Mouse (Mus musculus) lung, embryonic 14.5 days (tissue): ENCODE data around the gene Gpr153. TPM values are rescaled to one million over a fixed set of nuclear protein-coding genes. Genes with fewer than 3 reads are reported as not detected.

ENCODE experiments used
- ATAC-seq: fragments of 200-750 bp; cut with Nextera tagmentation; 2 replicates; pipeline ENCODE4 v1.8.0; 2017; ENCODE audit warnings: mild to moderate bottlenecking, moderate TSS enrichment, moderate library complexity; ENCODE audit not compliant: insufficient read depth
- DNase-seq: peaks from one replicate; pipeline ENCODE4 v3.0.0-alpha.2; 2015
- H3K27ac ChIP-seq: fragments of 300-500 bp; sonication (generic); 2 replicates; pipeline ENCODE4 v1.5.1; 2014; ENCODE audit warnings: low read depth, mild to moderate bottlenecking, moderate library complexity
- H3K27me3 ChIP-seq: fragments of 300-500 bp; sonication (generic); 2 replicates; pipeline ENCODE4 v1.6.1; 2014; ENCODE audit warnings: low read length, control low read depth; ENCODE audit not compliant: insufficient read depth
- H3K36me3 ChIP-seq: fragments of 300-500 bp; sonication (generic); 2 replicates; pipeline ENCODE4 v1.6.1; 2014; ENCODE audit warnings: control low read depth; ENCODE audit not compliant: insufficient read depth
- H3K4me1 ChIP-seq: fragments of 300-500 bp; sonication (generic); 2 replicates; pipeline ENCODE4 v1.6.1; 2014; ENCODE audit warnings: antibody characterized with exemption, control low read depth; ENCODE audit not compliant: insufficient read depth
- H3K4me2 ChIP-seq: fragments of 300-500 bp; sonication (generic); 2 replicates; pipeline ENCODE4 v1.6.1; 2014; ENCODE audit warnings: mild to moderate bottlenecking
- H3K4me3 ChIP-seq: fragments of 300-500 bp; sonication (generic); 2 replicates; pipeline ENCODE4 v1.5.1; 2014; ENCODE audit warnings: low read depth, low read length
- H3K9ac ChIP-seq: fragments of 300-500 bp; sonication (generic); 2 replicates; pipeline ENCODE4 v1.6.1; 2014
- H3K9me3 ChIP-seq: fragments of 300-500 bp; sonication (generic); 2 replicates; pipeline ENCODE4 v1.6.1; 2016; ENCODE audit warnings: low read depth, low read length, control low read depth
- CTCF ChIP-seq: IDR thresholded peaks from 2 replicates; pipeline ENCODE4 v1.5.1; 2016; ENCODE audit warnings: antibody characterized with exemption, low read depth
- WGBS: fragments of 180-500 bp; shearing (Covaris S2); extraction: QIAGEN DNeasy Blood & Tissue Kit; methylation state at CpG from one replicate; pipeline ENCODE4 v1.1.7; 2014; 5-methylcytosine and 5-hydroxymethylcytosine counted together
- polyA plus RNA-seq: library from polyadenylated mRNA; unstranded; fragments of >200 nt; fragmentation: Nextera tagmentation; extraction: Ambion mirVana; gene quantifications from 2 replicates; pipeline ENCODE4 v1.2.1, GENCODE M21; 2014

Gpr153 gene
- polyA plus RNA-seq, 1 experiment from 2014 or later, result 20.0 TPM

DNA sequence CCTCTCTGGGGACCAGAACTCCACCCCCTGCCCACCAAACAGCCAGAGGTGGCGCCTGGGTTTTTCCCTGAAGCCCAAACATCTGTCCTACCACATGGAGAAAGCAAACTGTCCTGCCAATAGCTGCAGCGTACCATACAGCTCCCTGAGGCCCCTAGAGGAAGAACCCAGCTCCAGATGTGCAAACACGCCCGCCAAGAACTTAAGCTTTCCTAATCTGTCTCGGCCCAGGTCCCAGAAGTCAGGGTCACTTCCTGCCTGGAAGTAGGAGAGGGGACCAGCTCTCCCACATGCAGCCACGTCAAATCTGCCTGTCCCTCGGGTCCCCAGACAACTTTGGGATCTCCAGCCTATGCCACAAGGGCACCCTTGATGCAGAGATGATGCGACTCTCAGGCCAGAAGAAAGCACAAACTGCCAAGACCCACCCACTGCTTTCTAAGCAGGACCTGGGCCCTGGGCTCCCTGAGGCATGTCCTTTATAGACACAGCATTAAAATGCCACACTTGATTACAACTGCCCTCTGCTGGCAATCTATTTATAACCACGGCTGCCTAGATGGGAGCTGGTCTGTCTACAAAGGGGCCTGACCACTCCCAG lies 1.5 kb upstream of the Gpr153 start:
- peak overlapping the region; percentile 80 for H3K27ac ChIP-seq
- H3K4me3 ChIP-seq, result no peak overlapping the region
- no peaks in the 10 kb centered on the region for H3K9me3 ChIP-seq
- DNase-seq, result peak; percentile 88
- H3K36me3 ChIP-seq, result no peaks in the 10 kb centered on the region
- H3K27me3 ChIP-seq, result peaks cover 7% of the 10 kb centered on the region
- peak; percentile 58 for ATAC-seq
- no peak overlapping the region for H3K9ac ChIP-seq
- 14% methylated on average over 9 of the region's 9 CpGs for WGBS
- TF ChIP-seq CTCF, result peak; percentile 41
- H3K4me1 ChIP-seq, result peaks cover 13% of the 10 kb centered on the region; the same call in 1 of the 2 replicates
- H3K4me2 ChIP-seq, result no peak overlapping the region

GRCm38 (mm10) chr4:152273191-152273590 lies 841 bp upstream of the Gpr153 start:
- H3K4me2 ChIP-seq, result peak overlapping the region; percentile 89; the same call in 1 of the 2 replicates
- no peak overlapping the region for H3K9ac ChIP-seq
- DNase-seq, result no peak
- no peaks in the 10 kb centered on the region for H3K36me3 ChIP-seq
- peaks cover 7% of the 10 kb centered on the region for H3K27me3 ChIP-seq
- no peak for TF ChIP-seq CTCF
- H3K9me3 ChIP-seq, result no peaks in the 10 kb centered on the region
- peak overlapping the region; percentile 80 for H3K27ac ChIP-seq
- H3K4me3 ChIP-seq, result no peak overlapping the region
- peaks cover 7% of the 10 kb centered on the region; the same call in 1 of the 2 replicates for H3K4me1 ChIP-seq
- ATAC-seq, result peak; percentile 5; the same call in 1 of the 2 replicates
- 31% methylated on average over 3 of the region's 3 CpGs for WGBS

DNA sequence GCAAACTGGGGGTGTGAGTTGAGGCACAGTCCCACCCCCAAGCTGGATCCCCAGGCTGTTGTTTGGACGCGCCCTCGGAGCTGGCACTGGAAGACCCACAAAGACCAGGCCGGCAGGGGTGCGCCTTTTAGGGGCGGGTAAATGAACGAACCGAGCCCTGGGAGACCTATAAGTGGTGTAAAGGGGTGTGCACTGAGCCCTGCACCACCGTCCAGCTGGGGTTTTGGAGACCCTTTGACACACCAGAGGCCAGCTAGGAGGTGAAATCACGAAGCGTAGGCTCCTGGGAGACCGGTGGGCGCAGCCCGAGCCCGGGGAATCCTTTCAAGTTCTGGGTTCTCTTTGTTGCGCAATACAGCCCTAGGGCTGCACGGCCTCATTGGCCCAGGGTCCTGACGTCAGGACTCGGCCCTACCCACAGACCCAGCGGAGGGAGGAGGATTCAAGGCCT lies 674 bp downstream of the Gpr153 start:
- Histone ChIP-seq H3K9me3 (no peaks in the 10 kb centered on the region), H3K9ac (peak overlapping the region; percentile 79), H3K27ac (peak overlapping the region; percentile 80; the same call in 1 of the 2 replicates), H3K36me3 (0 out of 2 replicates have a peak, but pooled peaks cover 5% of the 10 kb centered on the region), H3K4me1 (peaks cover 7% of the 10 kb centered on the region; the same call in 1 of the 2 replicates), H3K4me3 (peak overlapping the region; percentile 66), H3K27me3 (peaks cover 7% of the 10 kb centered on the region), H3K4me2 (peak overlapping the region; percentile 89)
- DNase-seq (peak; percentile 86), ATAC-seq (peak; percentile 45)
- no peak for TF ChIP-seq CTCF
- 2% methylated on average over 20 of the region's 20 CpGs for WGBS

DNA sequence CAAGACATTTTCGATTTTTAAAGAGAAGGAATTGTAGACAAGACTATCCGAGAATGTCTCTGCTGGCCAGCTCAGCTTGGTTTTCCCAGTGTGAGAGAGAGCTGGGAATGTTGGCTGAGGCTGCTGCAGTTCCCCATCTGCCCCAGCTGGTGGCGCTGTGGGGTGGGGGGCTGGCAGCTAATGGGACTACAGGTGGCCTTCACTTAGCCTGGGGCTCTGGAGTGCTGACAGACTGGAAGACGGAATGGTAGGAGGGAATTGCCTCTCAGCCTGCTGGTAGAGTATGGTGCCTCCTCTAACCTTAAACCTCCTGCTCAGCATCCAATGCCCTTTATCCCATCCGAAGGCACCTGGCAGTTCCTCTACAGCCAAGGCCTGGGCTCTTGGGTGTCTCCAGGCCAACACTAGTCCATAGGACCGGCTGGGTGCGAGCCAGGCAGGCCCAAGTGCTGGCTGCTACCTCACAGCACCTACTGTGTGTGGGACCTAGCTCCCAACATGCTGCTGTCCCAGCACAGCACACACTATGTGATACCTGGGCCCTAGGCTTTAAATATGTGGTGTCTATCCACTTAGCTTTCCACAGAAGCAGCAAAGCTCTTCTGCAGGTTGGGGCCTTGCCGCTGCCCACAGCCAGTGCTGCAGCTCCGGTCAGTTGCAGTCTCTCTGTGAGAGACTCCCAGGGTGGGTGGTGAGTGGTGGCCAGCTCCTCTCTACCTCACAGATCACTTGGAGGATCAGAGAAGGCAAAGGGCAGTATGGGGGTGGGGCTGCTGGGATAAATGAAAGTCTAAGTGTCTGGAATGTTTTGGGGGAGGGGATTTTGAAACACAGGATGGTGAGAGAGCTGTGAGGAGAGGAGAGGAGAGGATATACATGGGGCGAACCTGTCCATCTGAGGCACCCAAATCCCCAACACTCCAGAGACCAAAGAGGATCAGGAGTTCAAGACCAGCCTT lies 2.6 kb downstream of the Gpr153 start:
- no peak overlapping the region for H3K9ac ChIP-seq
- TF ChIP-seq CTCF, result peak; percentile 70
- peaks cover 2% of the 10 kb centered on the region; the same call in 1 of the 2 replicates for H3K4me1 ChIP-seq
- ATAC-seq (no peak), DNase-seq (no peak)
- H3K4me3 ChIP-seq, result no peak overlapping the region
- no peak overlapping the region for H3K27ac ChIP-seq
- H3K4me2 ChIP-seq, result no peak overlapping the region
- peaks cover 20% of the 10 kb centered on the region for H3K27me3 ChIP-seq
- peaks cover 14% of the 10 kb centered on the region; the same call in 1 of the 2 replicates for H3K36me3 ChIP-seq
- WGBS, result 50% methylated on average over 10 of the region's 10 CpGs
- no peaks in the 10 kb centered on the region for H3K9me3 ChIP-seq

- 63% methylated on average over 2 of the region's 2 CpGs for WGBS
- H3K4me1 ChIP-seq, result no peaks in the 10 kb centered on the region
- H3K4me3 ChIP-seq, result no peak overlapping the region
- no peak overlapping the region for H3K9ac ChIP-seq
- TF ChIP-seq CTCF, result no peak; the same call in 1 of the 2 replicates
- no peaks in the 10 kb centered on the region for H3K9me3 ChIP-seq
- no peak overlapping the region for H3K27ac ChIP-seq
- peaks cover 14% of the 10 kb centered on the region; the same call in 1 of the 2 replicates for H3K36me3 ChIP-seq
- H3K4me2 ChIP-seq, result no peak overlapping the region
- no peak for ATAC-seq
- peaks cover 32% of the 10 kb centered on the region for H3K27me3 ChIP-seq
- DNase-seq, result no peak
Observed at GRCm38 (mm10) chr4:152277916-152278315, 3.9 kb downstream of the Gpr153 start.

GRCm38 (mm10) chr4:152278986-152279385 lies 5.0 kb downstream of the Gpr153 start:
- no peak for TF ChIP-seq CTCF
- H3K27me3 ChIP-seq, result peaks cover 43% of the 10 kb centered on the region
- no peak overlapping the region for H3K9ac ChIP-seq
- H3K4me1 ChIP-seq, result no peaks in the 10 kb centered on the region
- H3K4me2 ChIP-seq, result no peak overlapping the region
- ATAC-seq (no peak), DNase-seq (no peak)
- H3K27ac ChIP-seq, result no peak overlapping the region
- 80% methylated on average over 23 of the region's 23 CpGs for WGBS
- peaks cover 14% of the 10 kb centered on the region; the same call in 1 of the 2 replicates for H3K36me3 ChIP-seq
- H3K4me3 ChIP-seq, result no peak overlapping the region
- no peaks in the 10 kb centered on the region for H3K9me3 ChIP-seq

GRCm38 (mm10) chr4:152281601-152282000 lies 7.6 kb downstream of the Gpr153 start:
- Histone ChIP-seq H3K4me2 (no peak overlapping the region), H3K9me3 (no peaks in the 10 kb centered on the region), H3K4me1 (no peaks in the 10 kb centered on the region), H3K27me3 (peaks cover 63% of the 10 kb centered on the region), H3K9ac (no peak overlapping the region), H3K27ac (no peak overlapping the region), H3K36me3 (peaks cover 14% of the 10 kb centered on the region; the same call in 1 of the 2 replicates), H3K4me3 (no peak overlapping the region)
- DNase-seq (no peak), ATAC-seq (no peak)
- 47% methylated on average over 15 of the region's 15 CpGs for WGBS
- no peak for TF ChIP-seq CTCF
